Mouse (Mus musculus) embryonic facial prominence, embryonic 13.5 days (tissue): ENCODE data around the gene Sycp2l. TPM values are rescaled to one million over a fixed set of nuclear protein-coding genes. Genes with fewer than 3 reads are reported as not detected.

Source experiments
- ATAC-seq: fragments of 200-750 bp; cut with Nextera tagmentation; 2 replicates; pipeline ENCODE4 v1.8.0; 2017; ENCODE audit warnings: low read depth; ENCODE audit not compliant: insufficient number of reproducible peaks, insufficient read depth, low FRiP score, low TSS enrichment
- H3K27ac ChIP-seq: fragments of 300-500 bp; sonication (generic); 2 replicates; pipeline ENCODE4 v1.5.1; 2015; ENCODE audit warnings: moderate library complexity, mild to moderate bottlenecking, inconsistent platforms
- H3K27me3 ChIP-seq: fragments of 300-500 bp; sonication (generic); 2 replicates; pipeline ENCODE4 v1.6.1; 2015; ENCODE audit warnings: mild to moderate bottlenecking, inconsistent platforms
- H3K36me3 ChIP-seq: fragments of 300-500 bp; sonication (generic); 2 replicates; pipeline ENCODE4 v1.6.1; 2015; ENCODE audit warnings: mild to moderate bottlenecking, inconsistent platforms
- H3K4me1 ChIP-seq: fragments of 300-500 bp; sonication (generic); 2 replicates; pipeline ENCODE4 v1.6.1; 2015; ENCODE audit warnings: inconsistent platforms
- H3K4me2 ChIP-seq: fragments of 300-500 bp; sonication (generic); 2 replicates; pipeline ENCODE4 v1.6.1; 2015; ENCODE audit warnings: moderate library complexity, mild to moderate bottlenecking, inconsistent platforms
- H3K4me3 ChIP-seq: fragments of 300-500 bp; sonication (generic); 2 replicates; pipeline ENCODE4 v1.5.1; 2015; ENCODE audit warnings: mild to moderate bottlenecking, inconsistent platforms
- H3K9ac ChIP-seq: fragments of 300-500 bp; sonication (generic); 2 replicates; pipeline ENCODE4 v1.6.1; 2015; ENCODE audit warnings: mild to moderate bottlenecking, inconsistent platforms
- H3K9me3 ChIP-seq: fragments of 300-500 bp; sonication (generic); 2 replicates; pipeline ENCODE4 v1.6.1; 2016; ENCODE audit warnings: inconsistent platforms
- WGBS: fragments of 180-500 bp; shearing (Covaris S2); methylation state at CpG from one replicate; pipeline ENCODE4 v1.1.7; 2015; ENCODE audit warnings: mixed read lengths; 5-methylcytosine and 5-hydroxymethylcytosine counted together
- polyA plus RNA-seq: library from polyadenylated mRNA; unstranded; fragments of >200 nt; fragmentation: Nextera tagmentation; extraction: Ambion mirVana; gene quantifications from 2 replicates; pipeline ENCODE4 v1.2.1, GENCODE M21; 2015

Sycp2l gene
- 0.11 TPM in 1 of 2 replicates, not detected in the other for polyA plus RNA-seq

DNA sequence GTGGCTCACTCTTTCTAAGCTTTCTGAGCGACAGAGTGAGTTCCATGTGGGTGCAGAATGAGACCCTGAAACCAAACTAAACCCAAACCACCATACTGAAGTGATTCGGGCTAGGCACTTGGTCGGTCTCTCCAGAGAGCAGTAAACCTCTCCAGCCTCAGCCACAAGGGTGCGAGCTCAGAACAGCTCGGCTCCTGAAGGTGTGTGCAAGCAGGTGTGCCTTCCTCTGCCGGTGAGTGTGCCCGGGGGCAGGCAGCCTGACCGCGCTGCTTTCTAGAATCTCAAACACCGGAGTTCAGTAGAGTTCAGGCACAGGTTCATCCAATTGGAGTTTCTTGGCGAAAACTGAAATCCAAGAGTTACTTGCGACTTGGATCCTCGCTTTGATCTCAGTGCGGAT lies at the start of gene Sycp2l:
Gene Sycp2l (plus strand): TSS at position 368 of the 400 bp plus-strand sequence.
- Histone ChIP-seq H3K4me2 (peak within 1 kb of the TSS; percentile 44), H3K9me3 (no peaks in the 10 kb centered on the region), H3K4me1 (peaks cover under 1% of the 10 kb centered on the region), H3K27ac (no peak within 1 kb of the TSS), H3K9ac (no peak within 1 kb of the TSS), H3K36me3 (no peaks in the 10 kb centered on the region), H3K4me3 (peak within 1 kb of the TSS; percentile 19), H3K27me3 (peaks cover 49% of the 10 kb centered on the region)
- ATAC-seq: no peak
- WGBS: 23% methylated on average over 14 of the region's 14 CpGs

DNA sequence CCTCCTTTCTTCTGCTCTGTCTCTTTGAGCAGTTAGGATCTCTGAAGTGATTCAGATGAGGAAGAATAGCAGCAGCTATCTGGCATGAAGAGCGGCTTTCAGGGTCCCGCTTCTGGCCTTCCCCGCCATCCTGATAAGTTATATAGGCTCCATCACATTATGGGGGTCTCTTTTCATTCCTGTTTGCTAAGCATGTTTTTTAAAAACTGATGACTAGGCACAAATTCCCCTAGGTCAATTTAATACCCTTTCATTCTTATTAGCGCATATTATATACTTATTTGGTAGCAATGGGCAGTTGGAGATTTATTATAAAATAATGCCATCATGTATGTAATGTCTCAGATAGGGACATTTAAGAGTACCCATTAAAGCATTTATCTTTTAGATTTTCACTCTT lies 46.5 kb upstream of the Sycp2l start:
- H3K4me2 ChIP-seq: no peak overlapping the region
- 92% methylated on average over 4 of the region's 4 CpGs for WGBS
- H3K9me3 ChIP-seq: no peaks in the 10 kb centered on the region
- H3K9ac ChIP-seq: no peak overlapping the region
- H3K27ac ChIP-seq: no peak overlapping the region
- no peak for ATAC-seq
- no peaks in the 10 kb centered on the region for H3K27me3 ChIP-seq
- no peaks in the 10 kb centered on the region for H3K4me1 ChIP-seq
- no peaks in the 10 kb centered on the region for H3K36me3 ChIP-seq
- H3K4me3 ChIP-seq: no peak overlapping the region

GRCm38 (mm10) chr13:41071617-41072016 lies 42.5 kb upstream of the Sycp2l start:
- WGBS: 89% methylated on average over 11 of the region's 11 CpGs
- H3K4me1 ChIP-seq: no peaks in the 10 kb centered on the region
- H3K4me2 ChIP-seq: no peak overlapping the region
- H3K9me3 ChIP-seq: no peaks in the 10 kb centered on the region
- no peak overlapping the region for H3K27ac ChIP-seq
- no peak overlapping the region for H3K4me3 ChIP-seq
- ATAC-seq: no peak
- no peak overlapping the region for H3K9ac ChIP-seq
- no peaks in the 10 kb centered on the region for H3K36me3 ChIP-seq
- no peaks in the 10 kb centered on the region; the same call in 1 of the 2 replicates for H3K27me3 ChIP-seq

- Histone ChIP-seq H3K4me3 (no peak overlapping the region), H3K36me3 (no peaks in the 10 kb centered on the region), H3K4me2 (no peak overlapping the region), H3K4me1 (no peaks in the 10 kb centered on the region), H3K27ac (no peak overlapping the region), H3K9me3 (no peaks in the 10 kb centered on the region), H3K27me3 (peaks cover 13% of the 10 kb centered on the region), H3K9ac (no peak overlapping the region)
- WGBS: 77% methylated on average over 5 of the region's 5 CpGs
- no peak for ATAC-seq
These were observed 40.3 kb upstream of the Sycp2l start for GRCm38 (mm10) chr13:41073819-41074218.

GRCm38 (mm10) chr13:41077921-41078320 lies 36.2 kb upstream of the Sycp2l start:
- ATAC-seq: no peak
- no peaks in the 10 kb centered on the region for H3K36me3 ChIP-seq
- 0 out of 2 replicates have a peak overlapping the region, but pooled peaks have one; percentile 81 for H3K4me2 ChIP-seq
- no peak overlapping the region for H3K27ac ChIP-seq
- no peaks in the 10 kb centered on the region for H3K9me3 ChIP-seq
- WGBS: 63% methylated on average over 9 of the region's 9 CpGs
- H3K4me1 ChIP-seq: no peaks in the 10 kb centered on the region
- no peak overlapping the region for H3K9ac ChIP-seq
- H3K4me3 ChIP-seq: no peak overlapping the region
- H3K27me3 ChIP-seq: peaks cover 40% of the 10 kb centered on the region

DNA sequence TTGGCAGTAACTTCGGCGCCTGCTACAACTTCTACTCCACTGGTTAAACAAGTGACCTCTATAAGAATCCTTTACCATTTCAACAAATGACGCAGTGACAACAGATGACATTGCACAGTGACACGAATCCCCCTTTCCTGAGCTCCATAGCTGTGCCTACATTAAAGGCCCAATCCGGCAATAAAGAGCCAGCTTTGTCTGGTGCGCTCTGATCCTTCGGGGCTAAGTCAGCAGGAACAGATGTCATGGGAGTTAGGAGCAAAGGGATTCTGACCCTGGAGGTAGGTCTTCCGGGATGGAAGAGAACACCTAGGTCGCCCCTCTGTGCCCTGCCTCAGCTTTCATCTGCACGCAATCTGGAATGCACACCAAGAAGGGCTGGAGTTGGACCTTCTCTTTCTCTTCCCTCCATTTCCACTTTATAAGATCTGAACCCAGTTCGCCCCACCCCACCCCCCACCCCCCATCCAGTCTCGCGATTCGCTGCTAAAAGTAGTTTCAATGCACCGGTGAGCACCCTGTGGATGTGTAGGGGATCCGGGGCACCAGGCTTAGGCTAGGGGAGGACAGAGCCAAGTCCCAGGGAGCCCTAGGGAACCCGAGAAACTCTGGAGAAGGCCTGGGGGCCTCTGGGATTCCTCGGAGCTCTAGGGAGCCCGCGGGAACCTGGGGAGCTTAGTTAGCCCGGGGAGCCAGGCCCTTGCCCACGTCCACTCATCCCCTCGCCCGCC lies 35.3 kb upstream of the Sycp2l start:
- peak overlapping the region; percentile 56 for H3K4me3 ChIP-seq
- WGBS: 5% methylated on average over 24 of the region's 24 CpGs
- H3K27ac ChIP-seq: no peak overlapping the region
- H3K27me3 ChIP-seq: peaks cover 40% of the 10 kb centered on the region
- peak; percentile 34; the same call in 1 of the 2 replicates for ATAC-seq
- H3K9me3 ChIP-seq: no peaks in the 10 kb centered on the region
- H3K9ac ChIP-seq: peak overlapping the region; percentile 60
- H3K4me2 ChIP-seq: peak overlapping the region; percentile 81
- no peaks in the 10 kb centered on the region for H3K4me1 ChIP-seq
- no peaks in the 10 kb centered on the region for H3K36me3 ChIP-seq

- peaks cover 40% of the 10 kb centered on the region for H3K27me3 ChIP-seq
- WGBS: under 1% methylated on average over 40 of the region's 40 CpGs
- peak within 1 kb of the TSS; percentile 81 for H3K4me2 ChIP-seq
- no peak within 1 kb of the TSS for H3K27ac ChIP-seq
- H3K4me3 ChIP-seq: peak within 1 kb of the TSS; percentile 56
- H3K9ac ChIP-seq: peak within 1 kb of the TSS; percentile 60
- no peaks in the 10 kb centered on the region for H3K4me1 ChIP-seq
- no peaks in the 10 kb centered on the region for H3K9me3 ChIP-seq
- H3K36me3 ChIP-seq: no peaks in the 10 kb centered on the region
- peak; percentile 70 for ATAC-seq
These were observed 34.7 kb upstream of the Sycp2l start, which contains the start of gene Mak for GRCm38 (mm10) chr13:41079421-41079780. Gene Mak, minus strand, starts transcription at chr13:41079706.

DNA sequence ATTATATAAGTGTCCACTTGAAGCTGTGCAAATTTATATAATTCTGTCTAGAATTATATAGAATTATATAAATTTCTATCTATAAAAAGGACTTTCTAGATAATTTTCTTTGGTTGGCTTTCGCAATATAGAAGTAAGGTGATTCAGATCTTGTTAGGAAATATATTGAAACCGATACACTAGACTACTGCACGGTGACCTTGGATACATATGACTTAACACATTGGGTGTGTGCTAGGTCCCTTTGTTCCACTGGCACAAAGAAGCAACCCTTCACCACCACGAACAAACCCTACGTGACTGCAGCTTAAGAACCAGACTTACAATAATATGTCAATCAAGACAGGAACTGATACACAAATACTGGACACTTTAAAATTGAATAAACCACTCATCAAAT lies 34.2 kb upstream of the Sycp2l start:
- H3K9me3 ChIP-seq: no peaks in the 10 kb centered on the region
- peaks cover 40% of the 10 kb centered on the region for H3K27me3 ChIP-seq
- no peak for ATAC-seq
- H3K27ac ChIP-seq: no peak overlapping the region
- H3K4me3 ChIP-seq: no peak overlapping the region
- WGBS: 58% methylated on average over 5 of the region's 5 CpGs
- H3K4me2 ChIP-seq: peak overlapping the region; percentile 81
- H3K36me3 ChIP-seq: no peaks in the 10 kb centered on the region
- H3K4me1 ChIP-seq: no peaks in the 10 kb centered on the region
- H3K9ac ChIP-seq: no peak overlapping the region

- WGBS: 89% methylated on average over 6 of the region's 6 CpGs
- Histone ChIP-seq H3K4me3 (no peak overlapping the region), H3K27me3 (peaks cover 40% of the 10 kb centered on the region), H3K4me2 (no peak overlapping the region), H3K4me1 (no peaks in the 10 kb centered on the region), H3K36me3 (no peaks in the 10 kb centered on the region), H3K9ac (no peak overlapping the region), H3K9me3 (no peaks in the 10 kb centered on the region), H3K27ac (no peak overlapping the region)
- ATAC-seq: no peak
These were observed 33.4 kb upstream of the Sycp2l start for GRCm38 (mm10) chr13:41080700-41081099.

DNA sequence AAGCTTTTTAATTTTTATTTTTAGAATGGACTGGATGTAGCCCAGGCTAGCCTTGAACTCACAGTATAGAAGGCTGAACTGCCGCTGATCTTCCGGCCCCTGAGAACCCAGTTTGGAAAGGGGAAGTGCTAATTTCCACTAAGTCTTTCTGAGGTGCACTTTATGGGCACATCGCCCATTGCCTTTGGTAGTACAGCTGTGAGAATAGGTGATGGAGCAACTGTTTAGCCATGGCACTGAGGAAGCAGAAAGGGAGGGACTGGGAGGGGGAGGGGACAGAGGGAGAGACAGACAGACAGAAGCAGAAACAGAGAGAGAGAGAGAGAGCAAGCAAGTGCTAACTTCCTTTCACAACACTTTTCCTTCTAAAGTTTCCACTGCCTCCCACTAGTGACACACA lies 29.6 kb upstream of the Sycp2l start:
- H3K4me1 ChIP-seq: no peaks in the 10 kb centered on the region
- H3K4me2 ChIP-seq: no peak overlapping the region
- H3K4me3 ChIP-seq: no peak overlapping the region
- no peak overlapping the region for H3K9ac ChIP-seq
- H3K9me3 ChIP-seq: no peaks in the 10 kb centered on the region
- no peak for ATAC-seq
- H3K27me3 ChIP-seq: peaks cover 20% of the 10 kb centered on the region
- no peak overlapping the region for H3K27ac ChIP-seq
- H3K36me3 ChIP-seq: no peaks in the 10 kb centered on the region
- WGBS: 79% methylated on average over 3 of the region's 3 CpGs

- H3K27me3 ChIP-seq: peaks cover 20% of the 10 kb centered on the region
These were observed 29.0 kb upstream of the Sycp2l start for GRCm38 (mm10) chr13:41085140-41085539.

DNA sequence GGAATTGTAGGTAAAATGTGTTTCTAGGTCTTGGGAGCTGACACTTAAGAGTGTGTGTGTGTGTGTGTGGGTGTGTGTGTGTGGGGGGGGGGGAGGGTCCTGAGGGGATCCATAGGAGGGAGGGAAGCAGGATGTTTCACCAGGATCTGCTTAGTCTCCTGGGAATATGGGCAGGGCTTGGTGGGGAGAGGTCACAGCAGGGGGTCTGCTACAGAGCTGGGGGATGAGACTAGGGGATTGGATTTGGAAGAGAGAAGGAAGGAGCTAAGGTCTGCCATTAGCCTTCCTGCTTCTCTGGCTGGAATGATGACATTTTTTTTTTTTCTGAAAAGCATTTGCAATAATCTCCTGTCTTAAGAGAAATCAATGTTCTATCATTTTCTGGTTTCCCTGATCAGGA lies 25.4 kb upstream of the Sycp2l start:
- Histone ChIP-seq H3K4me1 (no peaks in the 10 kb centered on the region), H3K27ac (no peak overlapping the region), H3K9me3 (no peaks in the 10 kb centered on the region), H3K9ac (no peak overlapping the region), H3K4me2 (no peak overlapping the region), H3K4me3 (no peak overlapping the region), H3K27me3 (peaks cover 5% of the 10 kb centered on the region; the same call in 1 of the 2 replicates), H3K36me3 (no peaks in the 10 kb centered on the region)
- no peak for ATAC-seq

More at GRCm38 (mm10) chr13:41085140-41085539, 29.0 kb upstream of the Sycp2l start:
- H3K4me3 ChIP-seq: no peak overlapping the region
- H3K4me1 ChIP-seq: no peaks in the 10 kb centered on the region
- H3K9ac ChIP-seq: no peak overlapping the region
- H3K9me3 ChIP-seq: no peaks in the 10 kb centered on the region
- H3K4me2 ChIP-seq: no peak overlapping the region
- H3K27ac ChIP-seq: no peak overlapping the region
- WGBS: 13% methylated on average over 2 of the region's 2 CpGs
- no peak for ATAC-seq
- H3K36me3 ChIP-seq: no peaks in the 10 kb centered on the region
